Mouse (Mus musculus) liver (tissue): ENCODE measurements at regions not wholly inside any gene's neighbourhood (a gene's known extent, or its start where the extent isn't known, plus 50 kb on each side); places are given as distances from the start of the nearest gene placed in this dataset.

ENCODE experiments used
- DNase-seq: peaks from one replicate; pipeline ENCODE4 v3.0.0-alpha.2; 2020; ENCODE audit warnings: mixed read lengths

DNA sequence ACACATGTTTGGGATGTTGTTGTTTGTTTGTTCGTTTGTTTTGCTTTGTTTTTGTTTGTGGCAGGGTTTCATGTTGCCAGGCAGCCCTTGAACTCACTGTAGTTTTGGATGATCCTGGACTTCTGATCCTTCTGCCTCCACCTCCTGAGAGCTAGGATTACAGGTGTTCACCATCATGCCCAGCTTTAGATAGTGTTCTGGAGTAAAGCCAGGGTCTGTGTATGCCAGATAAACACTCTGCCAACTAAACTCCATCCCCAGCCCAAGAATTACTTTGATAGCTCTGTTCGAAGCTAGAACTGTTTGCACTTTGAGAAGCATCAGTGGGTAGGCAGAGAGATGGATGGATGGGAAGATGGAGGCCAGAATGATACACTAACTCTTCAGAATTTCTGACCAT is 368.0 kb upstream of the Gm10306 start:
- DNase-seq, result no peak

DNA sequence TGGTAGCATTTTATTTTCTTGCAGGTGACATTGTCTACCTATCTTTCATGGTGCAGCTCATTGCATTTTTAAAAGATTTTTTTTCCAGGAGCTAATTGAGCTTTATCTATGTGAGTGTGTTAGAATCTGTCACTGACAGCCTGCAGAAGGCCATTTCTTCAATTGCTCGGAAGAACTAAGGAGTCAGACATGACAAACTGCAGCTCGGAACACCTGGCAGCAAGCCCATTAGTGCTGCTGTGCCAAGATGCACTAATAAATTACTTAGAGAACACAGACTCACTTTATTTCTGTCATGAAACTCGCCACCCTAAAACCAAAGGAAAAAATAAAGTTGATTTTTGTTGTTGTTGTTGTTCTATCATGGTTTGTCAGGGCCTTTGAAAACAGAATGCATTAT is 367.5 kb upstream of the Gm10306 start:
- peak; percentile 20 for DNase-seq

DNA sequence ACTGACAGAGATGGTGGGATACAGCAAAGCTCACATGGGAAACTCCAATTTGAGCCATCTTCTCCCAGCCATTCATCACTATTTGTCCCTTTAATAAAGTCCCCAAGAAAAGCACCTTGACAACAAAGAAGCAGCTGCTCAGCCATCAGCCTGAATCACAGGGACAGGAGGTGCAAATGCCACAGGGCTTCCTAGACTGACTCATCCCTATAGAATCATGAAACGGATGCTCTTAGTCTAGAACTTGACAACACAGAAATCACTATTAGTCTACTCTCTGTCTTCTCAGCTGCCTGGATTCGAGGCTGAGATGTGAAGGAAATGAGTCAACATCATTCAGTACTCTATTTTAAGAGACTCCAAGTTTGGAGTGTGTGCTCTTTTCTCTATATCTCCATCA is 365.4 kb upstream of the Gm10306 start:
- DNase-seq, result no peak

DNA sequence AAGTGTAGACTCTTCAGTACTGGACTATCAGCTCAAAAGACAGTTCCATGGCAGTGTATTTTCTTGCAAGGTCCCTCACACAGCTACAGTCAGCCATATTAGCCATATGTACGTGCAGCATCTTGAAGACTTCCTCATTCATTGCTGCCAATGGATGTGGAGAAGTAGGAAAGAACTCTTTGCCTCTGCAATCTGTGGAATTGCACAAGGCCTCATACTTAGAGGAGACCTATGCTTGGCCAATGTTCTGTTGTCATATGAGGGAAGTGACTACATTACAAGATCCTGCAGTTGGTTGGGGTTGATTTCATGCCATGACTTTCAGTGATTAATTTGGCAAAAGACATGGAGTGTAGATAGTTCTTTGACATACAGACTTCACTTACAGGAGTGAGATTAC is 340.1 kb upstream of the Gm10306 start:
- DNase-seq, result no peak

DNA sequence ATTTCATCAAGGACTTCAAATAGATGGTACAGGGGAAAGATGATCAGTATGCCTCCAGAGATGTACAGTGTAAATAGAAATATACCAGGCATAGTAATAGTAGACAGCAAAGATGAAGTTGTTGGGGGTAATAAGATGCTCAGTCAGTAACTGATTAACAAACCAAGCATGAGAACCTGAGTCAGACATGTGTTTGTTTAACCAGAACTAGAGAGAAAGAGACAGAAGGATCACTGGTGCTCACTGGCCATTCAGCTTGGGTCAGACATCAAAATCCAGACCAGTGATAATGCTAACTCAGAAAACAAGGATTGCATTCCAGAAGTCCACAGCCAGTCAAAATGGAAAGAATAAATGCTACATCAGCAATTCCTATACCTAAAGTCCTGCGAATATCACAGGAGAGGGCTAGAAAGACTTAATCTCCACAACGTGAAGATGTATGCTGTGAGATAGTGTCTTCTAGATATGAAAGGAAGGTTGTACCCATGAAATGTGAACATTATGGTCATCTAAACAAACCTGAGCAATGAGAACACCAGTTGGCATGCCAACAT is 320.6 kb upstream of the Gm10306 start:
- no peak for DNase-seq

DNA sequence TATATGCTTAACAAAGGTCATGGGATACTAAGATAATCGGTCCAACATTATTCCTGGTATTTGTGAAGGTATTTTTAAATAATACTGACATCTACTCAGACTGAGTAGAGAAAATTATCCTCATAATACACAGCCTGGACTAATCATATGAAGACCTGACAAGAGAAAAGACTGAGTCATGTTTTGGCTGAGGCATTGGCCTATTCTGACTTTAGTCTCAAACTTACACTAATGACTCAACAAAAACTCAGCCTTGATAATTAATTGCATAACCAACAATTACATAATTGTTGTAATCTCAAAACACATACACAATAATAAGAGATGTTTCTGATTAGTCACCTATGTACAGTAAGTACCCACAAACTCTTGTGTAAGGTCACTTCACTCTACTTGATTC is 300.3 kb upstream of the Gm10306 start:
- no peak for DNase-seq

DNA sequence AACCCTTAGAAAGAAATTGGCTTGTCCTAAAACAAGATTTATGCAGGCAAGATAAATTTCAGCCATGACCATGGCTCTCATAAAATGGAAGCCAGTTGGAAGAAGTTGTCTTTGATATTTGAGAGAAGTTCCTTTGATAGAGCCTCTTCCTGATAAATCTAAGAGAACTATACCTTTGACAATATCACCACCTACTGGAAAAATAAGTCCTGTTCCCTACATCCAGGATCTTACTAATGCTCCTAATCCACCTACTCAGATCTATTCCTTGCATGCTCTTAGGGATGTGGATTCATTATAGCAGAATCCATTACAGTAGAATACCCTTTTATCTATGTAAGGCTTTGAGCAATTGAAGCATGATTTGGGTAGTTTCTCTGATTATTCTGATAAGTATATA is 295.2 kb upstream of the Gm10306 start:
- no peak for DNase-seq

DNA sequence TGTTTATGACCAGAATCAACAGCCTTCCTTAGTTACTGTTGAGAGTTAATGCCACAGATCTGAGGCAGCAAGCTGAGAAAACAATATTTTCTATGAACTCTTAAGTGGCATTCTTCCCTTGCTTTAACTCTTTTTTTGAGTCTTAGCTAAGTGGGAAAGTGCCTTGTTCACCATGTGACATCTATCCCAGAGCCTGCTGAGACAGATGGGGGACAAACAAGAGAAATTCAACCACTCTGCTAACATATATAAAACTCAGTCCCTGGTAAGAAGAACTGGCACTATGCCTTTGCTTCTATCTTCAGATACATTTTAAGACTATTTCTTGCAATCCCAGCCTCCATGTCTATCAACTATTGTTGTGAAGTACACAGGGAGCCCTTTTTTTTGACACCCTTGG is 274.6 kb upstream of the Gm10306 start:
- no peak for DNase-seq

DNA sequence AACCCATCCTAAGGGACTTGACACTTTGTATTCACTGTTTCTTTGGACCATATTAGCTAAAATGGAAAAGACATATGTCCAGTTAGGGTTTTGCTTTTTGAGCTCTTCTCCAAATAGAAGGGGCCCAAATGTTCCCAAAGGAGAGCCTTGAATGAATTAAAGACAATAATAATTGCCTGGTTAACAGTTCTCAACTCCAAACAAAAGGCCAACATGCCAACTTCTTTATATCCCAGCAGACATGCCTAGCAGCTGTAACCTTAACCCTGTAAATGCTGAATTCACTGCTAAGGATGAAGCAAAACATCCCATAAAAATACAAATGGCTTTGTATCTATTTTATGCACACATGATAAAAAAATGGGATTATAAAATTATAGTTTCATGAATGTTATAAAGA is 264.2 kb upstream of the Gm10306 start:
- DNase-seq, result no peak

DNA sequence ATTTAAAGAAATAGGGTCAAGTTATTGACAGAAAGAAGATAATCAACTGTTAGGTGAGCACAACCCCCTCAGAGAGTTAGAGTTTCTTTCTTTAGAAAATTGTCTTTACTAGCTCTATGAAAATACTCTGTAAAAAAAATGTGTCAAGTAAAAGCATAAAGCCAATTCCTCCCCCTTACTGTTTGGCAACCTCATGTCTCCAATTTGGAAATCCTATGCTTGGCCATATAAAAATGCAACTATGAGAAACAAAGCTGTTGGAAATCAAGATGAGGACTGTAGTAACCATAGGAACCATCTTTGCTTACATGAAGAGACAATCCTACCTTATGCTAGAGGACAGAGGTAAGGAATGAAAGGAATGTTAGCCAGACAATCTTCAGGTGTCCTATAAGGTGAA is 239.0 kb upstream of the Gm10306 start:
- DNase-seq, result no peak

DNA sequence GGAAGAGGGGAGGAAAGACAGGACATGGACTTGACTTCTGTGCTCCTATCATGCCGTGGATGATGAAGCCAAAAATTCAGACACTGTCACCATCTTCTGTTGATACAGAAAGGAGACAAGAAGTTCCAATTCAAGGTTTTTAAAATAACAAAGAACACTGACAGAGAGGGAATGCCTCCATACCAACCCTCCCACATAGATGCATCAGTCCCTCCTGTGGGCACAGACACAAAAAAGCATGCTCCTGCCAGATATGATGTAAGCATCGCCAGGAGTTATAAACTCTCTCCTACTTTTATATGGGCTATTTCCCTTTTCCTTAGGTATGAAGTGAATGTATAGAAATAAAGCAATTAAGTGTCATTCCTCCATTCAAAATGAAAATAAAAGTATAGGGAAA is 229.6 kb upstream of the Gm10306 start:
- DNase-seq, result no peak

DNA sequence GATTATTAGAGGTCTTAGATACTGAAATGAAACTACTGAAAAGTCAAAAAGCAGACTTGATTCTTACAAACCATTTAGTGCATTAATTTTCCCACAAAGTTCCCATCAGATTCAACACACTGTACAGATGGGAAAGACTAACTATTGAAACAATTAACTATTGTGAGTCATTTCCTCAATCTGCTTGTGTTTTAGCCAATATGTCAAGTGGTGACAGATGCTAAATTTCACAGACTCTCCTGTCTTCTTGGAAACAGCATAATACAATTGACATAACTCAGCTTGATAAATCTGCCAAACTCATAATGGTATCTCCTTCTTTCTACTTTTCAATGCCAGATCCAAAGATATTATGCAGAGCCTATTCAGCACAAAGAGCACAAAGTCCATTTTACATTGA is 213.0 kb upstream of the Gm10306 start:
- DNase-seq, result no peak

DNA sequence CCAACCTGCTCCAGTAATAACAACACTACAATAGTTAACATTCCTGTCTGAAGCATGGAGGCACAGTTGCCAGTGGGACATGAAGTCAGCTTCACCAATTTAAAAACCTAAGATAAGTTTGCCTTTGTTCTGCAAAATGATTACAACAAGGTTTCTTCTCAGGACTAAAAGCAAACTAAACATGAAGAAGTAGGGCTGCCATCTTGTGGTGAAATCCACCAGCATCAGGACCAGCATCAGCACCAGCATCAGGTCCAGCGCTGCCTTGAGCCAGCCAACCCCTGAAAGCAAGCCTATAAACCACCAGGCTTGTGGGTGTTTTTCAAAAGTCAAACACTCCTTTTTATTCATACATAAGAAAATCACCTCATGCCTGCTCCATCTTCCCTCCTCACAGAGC is 207.1 kb upstream of the Gm10306 start:
- no peak for DNase-seq

DNA sequence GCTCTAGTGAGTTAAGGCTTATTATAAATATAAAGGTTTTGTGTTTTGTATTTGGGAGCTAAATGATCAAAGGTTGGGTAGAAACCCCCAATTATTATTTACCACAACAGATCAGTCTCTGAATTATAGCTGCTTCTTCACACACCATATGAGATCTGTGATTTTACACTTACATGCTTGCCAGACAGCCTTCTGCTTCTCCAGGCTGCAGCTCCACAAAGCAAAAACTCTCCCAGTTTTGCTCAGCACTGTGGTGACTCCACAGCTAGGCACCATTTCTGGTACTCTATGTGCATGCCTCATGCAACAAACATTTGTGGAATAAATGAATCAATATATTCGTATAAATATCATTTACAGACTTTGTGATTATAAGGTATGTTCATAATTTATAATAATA is 199.4 kb upstream of the Gm10306 start:
- no peak for DNase-seq

DNA sequence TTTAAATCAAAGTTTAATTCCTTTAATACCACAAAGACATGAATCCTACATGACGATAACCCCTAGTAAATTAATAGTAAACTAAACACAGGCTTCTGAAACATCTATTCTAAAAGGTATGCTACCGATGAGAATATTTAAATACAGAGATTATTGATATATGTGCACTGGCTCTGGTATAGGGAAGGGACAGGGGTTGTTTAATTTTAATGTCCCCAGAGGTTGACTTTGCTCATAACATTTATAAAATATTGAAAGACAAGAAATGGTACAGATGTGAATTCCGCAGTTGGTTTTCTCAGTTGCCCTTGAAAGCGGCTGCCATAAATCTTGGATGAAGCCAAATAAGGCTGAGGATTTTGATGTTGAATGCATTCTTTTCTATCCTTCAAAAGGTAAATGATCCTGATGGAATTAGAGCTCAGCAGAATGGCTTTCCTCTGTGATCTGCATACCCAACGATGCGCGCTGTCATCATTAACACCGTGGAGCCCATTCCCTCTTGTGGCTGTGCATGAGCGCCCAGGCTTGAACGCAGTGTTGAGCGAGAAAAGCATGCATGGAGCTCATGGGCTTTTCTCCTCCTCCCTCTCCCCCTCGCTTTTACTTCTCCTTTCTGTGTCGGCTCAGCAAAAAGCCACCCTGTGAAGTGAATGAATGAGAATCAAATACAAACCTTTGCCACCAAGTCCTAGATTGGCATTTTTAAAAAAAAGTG is 195.4 kb upstream of the Gm10306 start:
- no peak for DNase-seq

DNA sequence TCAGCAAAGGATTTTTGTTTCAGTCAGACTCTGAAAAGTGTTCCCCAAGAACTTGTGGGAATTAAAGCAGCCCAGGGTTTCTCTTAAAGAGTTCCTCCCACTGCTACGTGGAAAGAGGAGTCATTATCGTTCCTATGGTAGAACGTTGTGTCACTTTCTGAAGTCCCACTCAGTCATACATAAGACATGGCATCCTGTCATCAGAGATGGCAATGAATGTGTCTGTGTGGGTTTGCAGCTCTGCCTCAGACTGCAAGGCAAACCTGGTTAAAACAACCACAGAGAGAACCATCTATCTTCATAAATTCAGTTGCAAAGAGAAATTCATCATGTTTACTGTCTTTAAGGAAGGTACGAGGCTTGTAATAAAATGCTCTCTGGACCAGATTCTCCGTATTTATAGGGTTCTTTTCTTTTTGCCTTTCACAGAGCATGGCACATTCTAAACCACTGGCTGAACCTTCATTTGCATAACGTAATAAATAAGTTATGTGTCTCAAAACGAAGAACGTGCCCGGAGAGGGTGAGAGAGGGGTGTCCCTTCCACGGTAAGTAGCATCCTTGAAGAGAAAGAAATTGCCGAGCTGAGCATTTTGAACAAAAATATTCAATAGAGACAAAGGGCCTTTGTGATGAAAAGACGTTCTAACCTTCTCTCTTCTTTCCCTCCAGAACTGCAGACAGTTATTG is 194.7 kb upstream of the Gm10306 start:
- DNase-seq, result no peak

DNA sequence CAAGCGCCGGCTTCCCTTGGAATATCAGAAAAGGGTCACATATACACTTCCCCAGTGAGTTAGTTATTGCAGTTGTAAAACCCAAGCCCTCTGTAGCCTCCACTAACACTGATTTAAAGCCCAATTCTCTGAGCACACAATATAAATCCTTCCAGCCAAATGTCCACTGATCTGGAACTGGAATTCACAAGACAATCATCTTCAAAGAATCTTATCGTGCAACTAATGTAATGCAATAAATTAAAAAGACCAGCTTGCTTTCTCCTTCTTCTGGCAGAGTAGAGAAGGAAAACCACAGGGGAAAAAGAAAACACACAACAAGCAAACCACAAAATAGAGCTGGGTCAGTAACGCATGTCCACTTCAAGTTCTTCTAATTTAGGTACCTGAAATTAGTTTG is 191.0 kb upstream of the Gm10306 start:
- no peak for DNase-seq

DNA sequence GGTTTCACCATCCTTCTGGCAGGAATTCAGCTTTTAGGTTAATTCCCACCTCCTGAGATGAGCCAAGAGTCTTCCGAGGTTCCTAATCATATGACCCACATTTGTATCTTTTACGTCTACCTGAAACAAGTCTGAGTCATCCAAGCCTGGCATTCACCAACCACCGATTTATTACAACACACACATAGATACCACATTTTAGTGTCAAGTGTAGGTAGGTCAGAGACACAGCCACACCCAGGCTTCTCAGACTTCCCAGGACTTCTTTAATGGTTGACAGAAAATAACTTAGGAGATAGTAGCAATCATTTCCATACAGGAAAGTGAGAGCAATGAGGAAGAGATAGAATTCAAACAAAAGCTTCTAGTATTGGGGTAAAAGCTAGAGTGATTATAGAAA is 189.2 kb upstream of the Gm10306 start:
- DNase-seq, result no peak

DNA sequence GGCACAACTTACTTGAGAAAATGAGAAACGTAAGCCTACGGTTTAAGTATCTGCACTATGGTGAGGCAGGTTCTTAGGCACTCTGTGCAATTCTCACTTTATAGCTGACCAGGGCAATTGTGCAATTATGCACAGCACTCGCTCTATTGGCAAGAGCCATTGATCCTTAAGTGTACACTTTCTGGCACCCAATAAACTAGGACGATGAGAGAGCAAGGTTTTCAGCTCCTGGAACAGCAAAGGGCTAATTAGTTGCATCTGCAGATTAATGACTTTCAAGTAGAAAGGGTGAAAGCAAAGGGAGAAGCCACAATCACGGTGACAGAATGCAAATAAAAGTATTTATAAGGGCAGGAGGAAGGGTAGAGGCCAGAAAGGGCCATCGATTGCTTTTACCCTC is 185.4 kb upstream of the Gm10306 start:
- DNase-seq, result no peak

DNA sequence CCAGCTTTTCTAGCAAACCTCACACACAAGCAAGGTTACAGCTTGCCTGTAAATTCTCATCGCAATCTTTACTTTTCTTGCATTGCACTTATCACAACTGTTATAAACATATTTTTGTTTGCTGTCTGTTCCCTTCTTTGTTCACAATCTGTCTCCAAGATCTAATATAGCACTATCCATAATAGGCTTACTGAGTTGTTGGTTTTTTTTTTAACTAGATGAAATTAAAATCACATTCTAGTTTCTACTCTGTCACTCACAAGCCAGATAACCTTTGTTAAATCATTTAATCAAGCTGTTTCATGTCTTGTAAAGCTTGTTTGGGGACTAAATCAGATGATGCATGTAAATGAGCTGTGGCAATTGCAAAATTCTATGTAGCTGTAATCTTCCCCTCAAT is 180.1 kb upstream of the Gm10306 start:
- no peak for DNase-seq

DNA sequence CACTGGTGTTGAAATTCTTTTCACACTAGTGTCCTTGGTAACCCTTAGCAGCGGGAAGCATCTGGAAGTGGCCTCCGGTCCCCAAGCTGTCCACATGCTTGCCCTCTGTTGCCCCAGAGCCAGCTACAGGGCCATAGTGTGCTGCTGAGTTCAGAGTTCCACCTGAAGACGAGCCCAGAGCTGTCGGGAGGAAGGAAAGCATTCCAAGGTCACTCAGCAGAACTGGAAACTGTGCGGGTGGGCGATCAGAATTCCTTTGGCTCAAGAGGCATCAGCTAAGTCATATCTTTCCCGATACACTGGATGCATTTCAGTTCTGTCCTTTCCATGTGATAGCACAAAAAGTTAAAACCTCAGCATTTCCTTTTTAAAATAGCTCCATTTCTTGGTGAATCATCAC is 170.6 kb upstream of the Gm10306 start:
- DNase-seq, result peak; percentile 4

DNA sequence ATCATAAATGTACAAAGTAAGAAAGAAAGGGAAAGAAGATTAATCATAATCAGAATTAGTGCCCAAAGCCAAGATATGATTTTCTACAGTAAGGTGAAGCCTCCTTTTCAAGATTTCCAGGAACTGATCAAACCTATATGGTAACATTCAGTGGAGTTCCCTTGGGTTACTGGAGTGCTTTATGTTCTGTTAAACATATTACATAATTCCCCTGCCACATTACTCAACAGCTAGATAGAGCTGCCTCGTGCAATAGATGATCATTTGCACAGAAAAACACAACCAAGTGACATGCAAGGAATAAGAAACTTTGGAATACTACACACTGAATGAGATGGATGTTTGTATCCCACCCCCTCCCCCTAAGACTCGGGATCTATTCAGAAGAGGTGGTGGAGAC is 168.0 kb upstream of the Gm10306 start:
- no peak for DNase-seq

DNA sequence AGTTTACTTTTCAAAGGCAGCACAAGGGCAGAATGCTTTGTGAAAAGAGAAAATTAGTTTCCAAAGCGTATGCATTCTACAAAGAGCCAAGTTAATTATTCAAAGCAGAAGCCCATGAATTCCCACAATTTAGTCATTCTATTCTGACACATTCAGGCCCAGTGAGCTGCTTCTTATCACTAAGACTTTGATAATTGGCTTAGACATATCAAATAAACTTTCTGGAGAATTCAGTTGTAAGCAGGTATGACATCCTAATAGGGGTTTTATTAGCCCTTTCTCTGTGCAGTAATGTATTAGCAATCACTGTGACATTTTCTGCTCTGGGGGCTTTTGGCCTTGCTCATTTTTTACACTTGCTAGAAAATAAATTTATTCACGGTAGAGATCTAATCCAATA is 161.9 kb upstream of the Gm10306 start:
- no peak for DNase-seq

DNA sequence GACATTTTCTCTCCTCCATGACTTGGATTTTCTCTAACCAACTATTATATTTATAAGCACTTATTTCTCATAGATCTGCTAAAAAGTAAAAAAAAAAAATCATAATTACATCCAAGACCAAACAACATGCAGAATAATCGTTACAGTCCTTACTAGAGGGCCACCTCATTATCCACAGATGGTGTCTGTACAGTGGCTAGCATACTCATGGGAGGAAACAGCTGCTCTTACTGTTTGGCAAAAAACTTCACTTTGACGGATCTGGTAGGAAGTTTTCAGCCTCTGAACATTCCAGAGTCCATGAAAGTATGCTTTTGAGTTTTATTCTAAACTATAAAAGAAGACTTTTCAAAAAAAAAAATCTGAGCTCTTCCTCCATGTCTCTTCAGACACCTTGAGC is 159.1 kb upstream of the Gm10306 start:
- no peak for DNase-seq

DNA sequence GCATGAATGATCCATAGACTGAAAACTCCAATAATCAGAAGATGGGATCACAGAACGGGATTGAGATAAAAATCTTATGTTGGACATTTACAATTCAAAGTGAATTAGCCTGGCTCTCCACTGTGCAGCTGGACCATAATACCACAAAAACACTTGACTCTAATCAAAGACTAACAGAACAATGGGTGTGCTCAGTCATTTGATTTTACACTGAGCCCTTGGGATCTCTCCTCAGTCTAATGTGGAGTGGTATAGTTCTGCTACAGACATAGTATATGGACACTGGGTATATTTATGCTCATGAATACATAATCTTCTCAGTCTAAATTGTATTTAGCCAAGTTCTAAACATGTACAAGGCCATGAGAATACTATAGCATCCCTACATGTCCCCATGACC is 149.4 kb upstream of the Gm10306 start:
- DNase-seq, result no peak
